Mouse (Mus musculus) left cerebral cortex, postnatal 10 days (tissue): ENCODE results near the gene Cars2. TPM values are rescaled to one million over a fixed set of nuclear protein-coding genes. Genes with fewer than 3 reads are reported as not detected.
"Not testable (repeated sequence)": the region's sequence is repeated elsewhere in the genome, so short reads cannot be mapped to it uniquely, and the experiment has no call there.

Source experiments
- DNase-seq, 2 experiments: peaks; one replicate each; pipeline ENCODE4 v3.0.0; 2021 to 2022; ENCODE audit warnings: low spot score in 2 of 2, mixed read lengths in 1 of 2; ENCODE audit errors: extremely low spot score in 1 of 2
- intact Hi-C: fragments of 180-260 bp; cut with DNase I; formaldehyde crosslinking; loops from one replicate; pipeline ENCODE4 v1.15.1; 2025
- total RNA-seq, 2 experiments: library from RNA; stranded (reverse); gene quantifications; 2 replicates each; pipeline ENCODE4 v1.2.3; 2021

Gene Cars2
- total RNA-seq, 2 experiments from 2014 or later = 22.5 to 24.5 TPM

DNA sequence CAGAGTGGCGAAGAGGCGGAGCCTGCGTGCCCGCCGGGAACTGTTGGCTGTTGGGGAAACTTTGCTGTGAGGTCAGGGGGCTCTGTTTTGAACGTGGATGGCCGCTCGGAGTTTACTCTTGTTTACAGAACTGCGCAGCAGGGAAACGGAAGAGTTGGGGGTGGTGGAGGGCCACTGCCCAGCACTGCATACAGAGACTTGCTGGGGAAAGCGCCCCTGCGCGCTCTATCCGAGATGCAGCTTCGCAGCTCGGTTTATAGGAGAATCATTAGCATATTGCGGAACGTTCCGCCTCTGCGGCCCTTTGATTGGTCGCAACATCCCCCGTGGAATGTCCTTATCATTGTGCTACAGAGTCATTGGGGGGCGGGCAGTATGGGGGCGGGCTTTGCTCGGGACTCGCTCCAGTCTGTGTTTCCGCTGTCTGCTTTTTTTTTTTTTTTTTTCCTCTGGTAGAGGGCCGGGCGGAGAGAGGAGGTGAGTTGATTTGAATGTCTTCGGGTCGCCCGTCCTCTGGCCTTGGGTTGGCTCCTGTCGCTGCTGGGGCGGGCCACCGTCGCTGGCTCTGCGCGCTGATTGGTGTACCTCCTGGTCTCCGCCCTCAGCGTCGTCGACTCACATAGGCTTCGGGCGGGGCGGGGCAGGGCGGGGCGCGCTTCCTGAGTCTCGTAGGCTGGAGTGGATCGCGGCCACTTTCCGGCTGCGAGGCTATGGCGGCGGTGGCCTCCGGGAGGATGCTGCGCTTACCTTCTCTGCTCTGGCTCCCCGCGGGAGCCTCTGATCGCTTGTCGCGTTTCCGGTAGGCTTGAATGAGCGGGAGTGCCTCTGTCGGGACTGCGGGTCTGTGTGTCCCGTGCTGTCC lies 7.4 kb upstream of the Cars2 start:
- peak; percentile 95 to 98 for DNase-seq
- intact Hi-C loops = loop anchor here (5.0 to 10.0 kb wide), 3 partner anchors 44 to 147 kb away; partner anchors contain the start of genes 1700016D06Rik and Ankrd10

DNA sequence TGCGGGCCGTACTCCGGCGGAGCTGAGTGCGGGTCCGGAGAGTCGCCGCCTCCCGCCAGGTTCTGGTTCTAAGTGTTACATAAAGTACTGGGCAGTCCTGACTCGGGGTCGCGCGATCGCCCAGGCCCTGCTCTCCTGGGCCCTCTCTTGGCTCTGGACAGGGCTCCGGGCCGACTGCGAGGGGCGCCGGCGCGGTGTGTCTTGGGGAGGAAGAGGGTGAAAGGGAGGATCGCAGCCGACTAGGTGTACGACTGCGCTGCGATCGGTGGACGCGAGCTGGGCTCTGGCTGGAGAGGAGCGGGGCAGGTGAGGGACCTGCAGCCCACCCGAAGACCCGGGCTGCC lies 6.8 kb upstream of the Cars2 start:
- peak; percentile 23 to 72 for DNase-seq
- intact Hi-C loops = loop anchor here (5.0 to 10.0 kb wide), 3 partner anchors 45 to 147 kb away; partner anchors contain the start of genes 1700016D06Rik and Ankrd10

DNA sequence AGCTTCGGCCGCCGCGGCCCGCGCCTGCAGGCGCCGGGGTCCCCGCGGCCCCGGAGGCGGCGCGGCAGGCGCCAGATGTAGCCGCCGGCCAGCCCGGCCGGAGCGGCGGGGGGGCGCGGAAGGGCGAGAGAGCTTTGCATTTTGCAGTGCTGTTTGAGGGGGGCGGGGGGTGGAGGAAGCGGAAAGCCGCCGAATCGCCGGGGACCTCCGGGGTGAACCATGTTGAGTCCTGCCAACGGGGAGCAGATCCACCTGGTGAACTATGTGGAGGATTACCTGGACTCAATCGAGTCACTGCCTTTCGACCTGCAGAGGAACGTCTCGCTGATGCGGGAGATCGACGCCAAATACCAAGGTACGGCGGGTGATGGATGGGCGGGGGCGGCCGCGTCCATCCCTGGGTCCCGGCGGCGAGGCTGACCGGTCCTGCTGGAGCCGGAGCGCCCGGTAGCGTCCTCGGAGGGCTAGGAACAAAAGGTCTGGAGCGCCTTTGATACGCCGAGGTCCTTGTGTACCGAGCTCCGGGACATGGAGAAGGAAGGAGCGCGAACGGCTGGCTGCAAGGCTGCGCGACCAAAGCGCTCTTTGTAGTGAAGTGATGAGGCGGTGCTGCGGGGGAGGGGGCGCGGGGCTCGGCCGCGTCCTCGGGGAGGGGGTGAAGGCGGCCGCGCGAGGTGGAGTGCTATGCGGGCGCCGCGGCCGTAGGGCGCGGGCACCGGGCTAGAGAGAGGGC lies 6.3 kb upstream of the Cars2 start:
- intact Hi-C loops = loop anchor here (5.0 to 10.0 kb wide), 3 partner anchors 45 to 148 kb away; partner anchors contain the start of genes 1700016D06Rik and Ankrd10
- peak; percentile 34 to 76 for DNase-seq

DNA sequence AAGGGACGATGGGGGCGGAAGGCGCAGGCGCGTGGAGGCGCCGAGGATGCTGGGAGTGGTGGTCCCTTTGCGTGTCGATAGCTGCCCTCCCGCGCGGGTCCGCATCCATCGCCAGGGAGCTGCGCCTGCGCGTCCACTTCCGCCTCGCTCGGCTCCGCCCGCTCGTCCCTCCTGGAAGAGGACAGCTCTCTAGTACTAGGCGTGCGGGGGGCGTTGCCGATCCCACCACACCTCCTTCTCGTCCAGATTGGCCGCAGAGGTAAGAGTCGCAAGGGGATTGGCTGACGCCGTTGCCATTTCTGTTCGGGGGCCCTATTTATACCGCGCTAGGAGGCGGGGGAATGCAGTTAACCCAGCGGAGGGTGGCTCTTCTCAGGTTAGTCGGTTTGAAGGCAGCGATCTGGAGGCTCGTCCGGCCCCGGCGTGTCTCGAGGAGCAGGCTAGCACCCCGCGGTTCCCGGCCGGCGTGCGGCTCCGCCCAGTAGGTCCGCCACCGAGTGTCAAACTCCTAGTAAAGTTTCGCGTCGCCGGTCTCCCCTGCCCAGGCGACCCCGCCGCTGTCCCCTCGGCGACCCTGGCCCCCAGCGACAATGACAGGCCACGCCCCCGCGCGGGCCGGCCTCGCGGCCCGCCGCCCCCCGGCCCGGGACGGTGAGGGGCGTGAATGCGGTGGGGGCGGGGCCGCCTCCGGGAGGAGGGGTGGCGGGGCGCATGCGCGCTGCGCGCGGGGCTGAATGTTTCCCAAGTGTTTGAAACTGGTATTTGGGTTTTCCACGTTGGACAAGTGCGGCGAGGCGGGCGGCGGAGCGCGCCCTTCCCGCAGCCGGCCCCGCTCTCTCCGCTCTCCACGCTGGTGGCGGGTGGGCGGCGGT lies 5.4 kb upstream of the Cars2 start:
- intact Hi-C loops = loop anchor here (5.0 to 10.0 kb wide), 3 partner anchors 46 to 149 kb away; partner anchors contain the start of genes 1700016D06Rik and Ankrd10
- DNase-seq = peak; percentile 100

DNA sequence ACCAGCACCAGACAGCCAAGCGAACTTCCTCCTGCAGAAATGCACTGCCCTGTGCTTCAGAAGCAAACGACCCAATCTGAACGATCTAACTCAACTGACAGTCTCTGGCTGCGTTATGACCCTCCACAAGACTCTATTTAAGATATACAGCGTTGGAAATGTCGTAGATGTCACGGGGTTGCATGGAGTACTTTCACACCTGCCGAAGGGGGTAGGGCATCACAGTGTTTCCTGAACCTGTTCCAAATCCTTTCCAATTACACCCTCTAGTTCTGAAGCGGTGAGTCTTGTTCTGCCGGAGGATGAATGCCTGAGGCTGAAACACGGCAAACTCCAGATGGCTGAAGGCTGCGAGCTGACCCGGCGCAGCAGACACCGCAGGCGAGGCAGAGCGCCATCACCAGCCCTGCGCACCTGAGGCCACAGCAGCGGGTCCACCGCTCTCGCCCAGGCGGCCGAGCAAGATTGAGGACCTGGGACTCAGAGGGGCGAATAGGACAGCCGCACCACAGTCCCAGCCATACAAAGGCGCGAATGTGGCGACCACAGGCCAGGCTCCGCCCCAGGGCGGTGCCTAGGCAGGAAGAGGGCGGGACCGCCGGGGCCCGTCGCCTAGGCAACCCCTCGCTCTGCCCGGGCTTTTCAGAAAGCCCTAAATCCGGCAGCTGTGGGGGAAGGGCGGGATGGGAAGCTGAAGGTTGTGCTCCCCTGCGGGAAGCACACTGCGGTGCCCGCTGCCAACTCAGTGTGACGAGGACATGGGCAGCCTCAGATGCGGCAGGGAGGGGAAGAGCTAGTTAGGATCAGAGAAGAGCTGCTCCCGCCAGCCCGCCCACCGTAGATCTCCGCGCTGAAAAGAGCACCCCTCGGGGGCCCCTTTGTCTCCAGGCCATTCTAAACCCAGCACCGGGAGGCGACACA lies 4.5 kb upstream of the Cars2 start, which contains the start of gene Ing1:
Ing1 (plus strand) TSS at position 773 of the 921 bp plus-strand sequence.
- DNase-seq = peak; percentile 94 to 97
- intact Hi-C loops = loop anchor here (5.0 to 10.0 kb wide), 3 partner anchors 47 to 150 kb away; partner anchors contain the start of genes 1700016D06Rik and Ankrd10

DNA sequence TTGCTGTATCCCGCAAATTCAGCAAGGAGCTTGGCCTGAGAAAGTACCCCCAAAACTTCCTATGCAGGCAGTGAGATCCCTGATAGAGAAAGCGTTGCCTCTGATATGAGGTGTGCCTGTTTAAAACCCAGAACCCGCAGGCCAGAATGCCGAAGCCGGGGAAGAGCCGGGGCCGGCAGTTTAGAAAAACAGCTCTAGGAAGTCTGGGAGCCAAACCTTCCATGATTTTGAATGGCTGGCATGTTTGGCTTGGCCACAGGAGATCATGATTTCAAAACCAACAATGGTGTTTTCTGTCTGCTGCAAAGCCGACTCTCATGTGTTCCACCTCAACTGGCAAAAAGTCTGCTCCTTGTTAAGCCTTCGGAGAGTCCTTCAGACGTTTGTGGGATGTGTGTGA lies 1.8 kb upstream of the Cars2 start:
- DNase-seq = no peak
- intact Hi-C loops = loop anchor here (10.0 kb wide), 1 partner anchor 152 kb away; the partner anchor contains the start of gene 1700016D06Rik

DNA sequence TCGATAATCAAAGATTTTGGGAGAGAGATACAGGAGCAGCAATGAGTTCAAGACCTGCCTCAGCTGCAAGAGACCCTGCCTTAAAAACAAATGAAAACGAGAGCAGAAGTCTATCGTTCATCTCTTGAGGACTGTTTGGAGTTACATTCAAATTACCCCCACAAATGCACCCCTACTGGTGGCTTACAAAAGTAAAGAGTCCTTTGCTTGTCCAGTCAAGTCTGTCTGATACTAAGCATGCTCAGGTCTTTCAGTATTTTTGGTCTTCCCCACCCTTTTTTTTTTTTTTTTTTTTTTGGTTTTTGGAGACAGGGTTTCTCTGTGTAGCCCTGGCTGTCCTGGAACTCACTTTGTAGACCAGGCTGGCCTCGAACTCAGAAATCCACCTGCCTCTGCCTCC lies 914 bp upstream of the Cars2 start:
- intact Hi-C loops = loop anchor here (10.0 kb wide), 1 partner anchor 153 kb away; the partner anchor contains the start of gene 1700016D06Rik
- DNase-seq = not testable (repeated sequence)

DNA sequence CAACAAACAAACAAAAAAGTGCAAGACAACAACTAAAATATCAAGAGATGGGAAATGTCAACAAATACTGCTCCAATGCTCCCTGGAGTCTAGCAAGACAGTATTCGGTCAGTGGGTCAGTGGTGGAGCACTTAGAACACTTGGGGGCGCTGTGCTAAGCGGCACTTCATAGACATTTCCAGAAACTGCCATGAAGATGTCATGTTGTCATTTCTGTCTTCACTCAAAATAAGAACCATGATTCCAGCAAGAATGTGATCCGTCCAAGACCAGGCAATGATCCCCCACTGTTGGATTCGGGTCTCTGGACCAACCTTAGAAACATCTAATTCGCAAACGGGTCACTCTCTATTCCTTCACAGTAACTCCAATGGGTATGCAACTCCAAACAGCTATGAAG lies 877 bp downstream of the Cars2 start:
- intact Hi-C loops = loop anchor here (10.0 kb wide), 1 partner anchor 155 kb away; the partner anchor contains the start of gene 1700016D06Rik
- DNase-seq = peak in 1 of 2 experiments; percentile 65

DNA sequence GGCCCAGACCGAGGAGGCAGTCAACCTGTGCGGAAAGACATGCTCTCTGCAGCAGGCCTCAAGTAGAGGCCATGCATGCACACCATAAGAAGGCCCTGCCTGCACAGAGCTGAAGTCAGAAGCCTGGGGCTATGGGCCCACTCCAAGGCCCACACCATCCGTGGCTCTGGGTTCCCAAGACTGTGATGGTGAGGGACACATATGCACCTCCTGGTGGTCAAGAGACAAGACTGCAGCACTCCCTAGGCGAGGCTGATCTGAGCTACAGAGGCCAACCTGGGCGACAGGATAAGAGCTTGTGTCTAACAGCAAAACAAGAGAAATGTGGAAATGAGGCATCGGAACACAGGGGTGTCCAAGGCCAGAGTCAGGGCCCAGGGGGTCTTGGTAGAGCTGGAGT lies 3.5 kb downstream of the Cars2 start:
- intact Hi-C loops = no loop called here
- DNase-seq = no peak

DNA sequence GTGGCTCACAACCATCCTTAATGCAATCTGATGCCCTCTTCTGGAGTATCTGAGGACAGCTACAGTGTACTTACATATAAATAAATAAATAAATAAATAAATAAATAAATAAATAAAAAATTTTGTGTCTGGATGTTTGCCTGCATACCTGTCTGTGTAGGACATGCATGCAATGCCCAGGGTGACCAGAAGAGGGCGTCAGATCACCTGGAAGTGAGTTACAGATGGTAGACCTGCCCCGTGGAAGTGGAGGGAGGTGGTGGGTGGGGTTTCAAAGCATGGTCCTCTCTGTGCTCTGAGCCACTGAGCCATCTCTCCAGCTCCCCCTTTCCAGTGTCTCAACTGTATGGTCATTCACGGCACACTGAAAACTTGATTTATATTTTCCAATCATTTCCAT lies 6.2 kb downstream of the Cars2 start:
- DNase-seq = peak in 1 of 2 experiments; percentile 62
- intact Hi-C loops = loop anchor here (5.0 kb wide), 1 partner anchor 37 kb away; no protein-coding TSS in a partner anchor

DNA sequence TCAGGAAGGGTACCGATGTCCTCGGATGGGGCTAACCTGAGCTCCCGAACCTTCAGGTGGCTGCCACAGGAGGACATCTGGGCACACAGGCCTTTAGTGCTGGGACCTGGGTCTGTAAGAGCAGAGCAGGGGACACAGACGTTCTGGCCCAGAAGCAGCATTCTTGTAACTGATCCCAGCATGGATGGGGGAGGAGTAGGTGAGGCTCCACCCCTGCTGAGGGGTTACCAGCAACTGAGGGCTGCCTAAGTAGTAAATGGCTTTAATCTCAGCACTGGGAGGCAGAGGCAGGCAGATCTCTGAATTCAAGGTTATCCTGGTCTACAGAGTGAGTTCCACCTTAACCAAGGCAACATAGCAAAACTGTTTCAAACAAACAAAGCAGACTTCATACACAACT lies 7.7 kb downstream of the Cars2 start:
- no peak for DNase-seq
- intact Hi-C loops = loop anchor here (5.0 kb wide), 1 partner anchor 36 kb away; no protein-coding TSS in a partner anchor

DNA sequence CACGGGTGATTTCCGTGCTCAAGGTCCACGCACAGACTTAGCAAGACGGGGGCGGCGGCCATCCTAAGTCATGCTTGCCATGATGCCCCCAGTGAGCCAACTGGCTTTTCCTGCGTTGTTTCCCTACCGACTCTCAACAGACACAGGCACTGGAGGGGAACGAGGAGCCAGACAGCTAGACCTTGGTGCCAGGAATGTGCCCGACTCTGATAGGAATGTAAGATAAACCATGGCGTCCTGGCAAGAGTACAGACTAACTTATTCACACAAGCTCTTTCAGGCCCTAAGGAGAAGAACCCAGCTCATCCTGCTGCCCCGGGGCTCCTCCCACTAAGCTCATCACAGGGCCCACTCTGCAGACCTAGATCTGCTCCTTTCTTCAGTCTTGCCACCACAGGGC lies 8.6 kb downstream of the Cars2 start:
- no peak for DNase-seq
- intact Hi-C loops = loop anchor here (5.0 kb wide), 1 partner anchor 35 kb away; no protein-coding TSS in a partner anchor

DNA sequence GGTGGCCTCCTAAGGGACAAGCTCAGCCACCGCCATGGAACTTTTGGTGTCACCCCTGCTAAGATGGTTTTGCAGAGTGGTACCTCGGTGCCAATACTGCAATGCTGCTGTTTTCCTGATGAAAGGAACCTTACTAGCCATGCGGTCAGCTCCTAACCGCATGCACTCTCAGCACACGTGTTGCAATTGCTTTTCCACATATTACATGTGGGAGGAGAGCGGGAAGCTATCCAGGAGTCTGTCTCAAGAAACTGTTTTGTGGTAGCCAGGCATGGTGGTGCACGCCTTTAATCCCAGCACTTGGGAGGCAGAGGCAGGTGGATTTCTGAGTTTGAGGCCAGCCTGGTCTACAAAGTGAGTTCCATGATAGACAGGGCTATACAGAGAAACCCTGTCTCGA lies 10.4 kb downstream of the Cars2 start:
- DNase-seq = no peak
- intact Hi-C loops = loop anchor here (5.0 kb wide), 1 partner anchor 33 kb away; no protein-coding TSS in a partner anchor

DNA sequence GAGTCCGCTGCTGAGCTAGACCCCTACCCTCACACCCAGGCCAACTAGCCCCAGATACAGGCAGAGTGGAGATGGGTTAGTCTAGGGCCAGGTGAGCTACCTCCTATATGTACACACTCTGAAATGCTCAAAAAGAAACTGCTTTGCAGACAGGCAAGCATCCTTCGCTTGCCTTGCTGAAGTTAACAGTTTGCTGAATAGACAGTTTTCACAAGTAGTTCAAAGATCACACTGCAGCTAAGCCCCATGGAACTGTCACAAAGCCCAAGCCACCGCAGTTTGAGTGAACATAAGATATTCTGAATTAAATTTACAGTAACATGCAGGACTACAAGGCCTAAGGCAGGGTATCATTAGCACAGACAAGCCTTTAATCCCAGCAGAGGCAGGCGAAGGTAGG lies 11.5 kb downstream of the Cars2 start:
- DNase-seq = no peak
- intact Hi-C loops = no loop called here

DNA sequence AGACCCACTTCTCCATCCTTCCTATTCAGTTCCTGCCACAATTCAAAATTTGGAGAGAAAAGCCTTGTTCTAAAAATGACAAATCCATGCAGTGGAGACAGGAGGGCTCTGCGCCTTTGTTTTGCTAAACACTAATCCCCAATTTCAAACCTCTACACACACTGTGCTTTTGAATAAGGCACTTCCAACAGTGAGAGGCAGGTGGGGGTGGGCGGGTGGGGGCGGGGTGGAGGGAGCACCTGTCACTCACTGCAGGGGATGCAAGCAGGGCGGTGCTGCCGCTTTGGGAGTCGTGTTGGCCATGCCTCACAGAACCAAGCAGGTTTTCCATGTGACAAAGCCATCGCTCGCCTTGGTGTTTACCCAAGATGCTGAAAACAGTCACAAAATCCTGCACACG lies 16.1 kb downstream of the Cars2 start:
- DNase-seq = no peak
- intact Hi-C loops = no loop called here

DNA sequence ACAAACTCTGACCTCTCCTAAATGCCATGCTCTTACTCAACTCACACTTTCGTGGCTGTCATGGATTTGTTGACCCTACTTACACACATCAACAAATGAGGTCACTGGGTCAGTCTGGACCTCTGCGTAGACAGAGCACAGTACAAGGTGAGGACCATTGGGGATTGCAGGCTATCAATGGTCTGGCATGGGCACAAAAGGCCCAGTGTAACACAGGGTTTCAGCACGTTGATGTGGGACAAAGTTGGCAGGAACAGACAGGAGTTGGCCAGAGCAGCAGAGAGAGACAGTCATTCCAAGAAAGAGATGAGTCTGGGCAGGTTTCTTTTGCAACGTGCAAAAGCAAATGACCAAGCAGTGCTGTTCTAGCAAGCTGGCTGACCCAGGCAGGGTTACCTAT lies 19.7 kb downstream of the Cars2 start:
- DNase-seq = no peak
- intact Hi-C loops = no loop called here

DNA sequence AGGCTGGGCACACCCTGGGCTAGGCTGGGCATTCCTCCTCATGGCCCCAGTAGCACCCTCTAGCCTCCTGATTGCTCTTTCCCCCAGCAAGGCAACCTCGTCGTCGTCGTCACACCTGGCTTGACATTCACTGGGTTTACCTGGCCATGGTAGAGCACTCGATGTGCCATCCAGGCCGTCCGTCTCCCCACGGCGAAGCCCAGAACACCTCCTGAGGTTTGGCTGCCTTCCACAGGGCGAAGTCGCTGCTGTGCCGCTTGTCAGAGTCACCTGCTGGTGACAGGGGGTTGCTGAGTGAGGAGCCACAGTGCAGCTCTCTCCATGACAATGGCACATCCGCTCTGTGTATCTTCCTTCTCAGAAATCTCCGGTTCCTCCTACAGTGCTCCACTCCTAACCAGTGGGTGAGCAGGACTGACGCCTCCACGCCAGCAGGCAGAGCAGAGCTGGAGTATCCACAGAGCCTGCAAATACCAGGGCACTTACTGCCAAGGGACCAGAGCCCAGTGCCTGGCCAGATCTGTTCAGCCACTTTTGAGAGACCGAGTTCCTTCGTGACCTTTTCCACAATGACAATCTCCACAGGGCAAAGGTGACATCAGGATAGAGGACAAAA lies 20.3 kb downstream of the Cars2 start:
- no peak for DNase-seq
- intact Hi-C loops = no loop called here
